Mouse (Mus musculus) frontal cortex, adult 2 months (tissue): ENCODE measurements around the gene Pipox. TPM values are rescaled to one million over a fixed set of nuclear protein-coding genes. Genes with fewer than 3 reads are reported as not detected.

Experiments used
- DNase-seq, 2 experiments: peaks; one replicate each; pipeline ENCODE4 v3.0.0; 2022; ENCODE audit warnings: low spot score in 1 of 2; ENCODE audit errors: extremely low spot score in 1 of 2
- polyA plus RNA-seq: library from polyadenylated mRNA; depleted of rRNA; stranded (reverse); fragments of >200 nt; gene quantifications from 2 replicates; pipeline ENCODE4 v1.2.3, GENCODE M21; 2012

Gene Pipox
- polyA plus RNA-seq, 1 experiment = 8.6 TPM

DNA sequence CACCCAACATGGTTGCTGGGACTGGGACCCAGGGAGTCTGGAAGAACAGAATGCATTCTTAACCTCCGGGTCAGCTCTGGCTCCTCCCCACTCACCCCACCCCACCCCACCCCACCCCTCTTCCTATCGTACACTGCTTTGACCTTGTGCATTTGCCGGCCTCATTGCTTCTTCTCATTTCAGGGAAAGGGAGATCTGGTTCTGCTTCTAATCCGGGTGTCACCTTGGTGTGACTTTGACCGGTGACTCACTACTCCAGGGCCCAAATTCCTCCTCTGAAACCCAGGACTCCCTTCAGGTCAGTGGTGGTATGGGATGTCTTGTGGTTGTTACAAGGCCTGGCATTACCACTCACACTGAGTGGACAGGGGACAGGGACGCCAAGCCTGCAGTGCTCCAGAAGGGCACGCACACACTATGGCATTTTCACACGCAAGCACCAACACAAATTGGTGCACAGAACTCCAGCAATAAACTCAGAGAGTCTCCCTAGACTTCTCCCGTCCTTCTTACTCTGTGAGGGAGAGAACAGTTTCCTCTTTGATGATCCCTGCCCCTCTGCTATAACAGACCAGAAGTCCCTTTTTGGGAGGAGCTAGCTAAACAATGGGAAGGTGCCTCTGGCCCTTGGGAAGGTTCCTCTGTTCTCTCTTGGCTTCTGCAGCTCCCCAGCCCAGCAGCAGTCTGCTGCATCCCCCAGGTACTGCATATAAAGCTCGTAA is 9.2 kb downstream of the Pipox start:
- DNase-seq = no peak

DNA sequence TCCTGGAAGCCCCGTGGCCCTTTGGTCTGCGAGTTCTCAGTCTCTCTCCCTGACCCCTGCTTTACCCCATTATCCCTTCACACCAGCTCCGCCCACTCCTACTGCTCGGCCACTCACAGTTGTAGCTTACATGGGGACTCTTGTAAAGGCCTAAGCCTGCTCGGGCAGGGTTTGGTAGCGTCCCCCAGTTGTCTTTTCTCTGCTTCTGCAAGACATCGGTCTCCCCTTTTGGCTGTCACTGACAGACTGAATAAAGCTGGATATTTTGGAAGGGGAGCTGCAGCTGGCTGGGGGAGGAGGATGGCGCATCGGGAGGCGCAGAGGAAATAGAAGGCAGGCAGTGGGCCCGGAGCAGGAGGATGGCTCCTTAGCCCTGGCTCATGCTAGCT is 17.1 kb downstream of the Pipox start:
- DNase-seq = peak in 1 of 2 experiments; percentile 64

DNA sequence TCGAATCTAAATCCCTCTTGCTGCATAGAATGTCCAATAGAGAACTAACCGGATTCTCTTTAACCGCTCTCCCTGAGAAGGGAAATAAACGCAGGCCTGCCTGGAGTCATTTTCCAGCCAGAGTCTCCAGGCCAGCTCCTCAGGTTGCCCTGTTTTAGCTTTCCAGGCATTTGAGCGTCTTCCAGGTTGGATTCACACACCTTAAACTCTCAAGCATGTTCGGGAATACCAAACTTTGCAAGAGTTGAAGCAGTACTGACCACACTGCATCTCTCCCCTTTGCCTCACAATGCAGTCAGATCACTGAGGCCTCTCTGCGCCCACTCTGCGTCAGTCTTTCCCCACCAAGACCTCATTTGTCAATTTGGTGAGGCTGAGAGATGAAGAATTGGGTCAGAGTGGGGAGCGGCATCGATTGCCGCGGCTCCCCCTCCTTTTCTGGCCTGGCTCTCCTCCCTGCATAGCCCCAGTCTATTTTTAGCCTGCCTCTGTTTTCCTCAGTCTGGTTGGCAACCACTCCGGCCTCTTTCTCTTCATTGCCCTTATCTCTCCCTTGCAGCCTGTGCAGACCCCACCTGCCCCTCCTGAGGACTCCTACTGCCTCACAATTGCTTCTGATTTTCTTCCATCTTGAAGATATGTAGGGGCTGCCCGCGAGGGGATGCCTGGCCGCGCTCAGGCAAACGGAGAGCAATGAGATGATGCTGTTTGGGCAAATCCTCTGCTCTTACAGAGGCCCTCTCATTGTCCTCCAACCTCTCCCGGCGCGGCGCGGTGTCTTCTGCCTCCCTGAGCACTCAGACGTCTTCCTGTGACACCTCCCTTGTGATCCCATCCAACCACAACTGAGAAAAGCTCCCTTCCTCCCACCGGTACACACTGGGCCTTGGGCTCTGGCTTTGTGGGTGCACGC is 17.8 kb downstream of the Pipox start:
- no peak for DNase-seq

DNA sequence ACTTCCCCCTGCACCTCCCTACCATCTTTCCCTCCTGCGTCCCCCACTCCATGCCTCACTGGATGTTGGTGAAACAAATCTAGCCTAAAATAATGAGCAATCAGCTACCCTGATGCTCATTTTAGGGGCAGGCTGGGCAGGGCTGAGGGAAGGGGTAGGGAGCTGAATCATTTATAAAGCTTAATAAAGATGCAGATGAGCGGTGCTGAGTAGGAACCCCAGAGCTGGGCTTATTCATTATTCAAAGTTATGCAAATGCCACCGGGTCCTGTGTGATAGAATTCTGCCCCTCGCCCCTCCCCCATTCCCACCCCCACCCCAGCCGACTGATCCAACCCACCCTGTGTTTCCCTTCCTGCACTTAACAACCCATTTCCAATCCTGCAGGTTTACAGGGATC is 18.6 kb downstream of the Pipox start:
- DNase-seq = no peak

DNA sequence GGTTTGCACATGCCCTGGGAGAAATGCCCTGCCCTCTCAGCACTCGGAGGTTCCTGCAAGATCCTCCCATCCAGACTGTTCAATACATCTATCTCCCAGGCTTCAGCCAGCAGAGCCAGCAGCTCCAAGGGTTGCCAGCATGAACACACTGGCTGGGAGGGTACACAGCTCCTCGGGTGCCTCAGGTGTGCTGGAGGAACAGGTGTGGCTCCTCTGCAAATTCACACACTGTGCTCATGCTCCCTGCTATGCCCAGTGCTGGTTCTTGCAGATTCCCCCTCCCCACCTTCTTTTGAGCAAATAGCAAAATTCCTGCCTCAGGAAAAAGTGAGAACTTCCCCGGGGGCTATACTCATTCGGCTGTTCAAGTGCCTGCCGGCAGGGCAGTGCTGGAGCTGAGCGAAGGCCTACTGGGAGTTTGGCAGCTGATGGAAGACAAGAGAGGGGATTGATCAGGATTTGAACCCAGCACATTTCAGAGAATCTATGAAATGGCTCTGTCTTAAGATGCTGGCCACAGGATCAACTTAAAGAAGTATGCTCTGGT is 19.1 kb downstream of the Pipox start:
- no peak for DNase-seq

GRCm38 (mm10) chr11:77873116-77873515 is 20.8 kb downstream of the Pipox start:
- DNase-seq = no peak

DNA sequence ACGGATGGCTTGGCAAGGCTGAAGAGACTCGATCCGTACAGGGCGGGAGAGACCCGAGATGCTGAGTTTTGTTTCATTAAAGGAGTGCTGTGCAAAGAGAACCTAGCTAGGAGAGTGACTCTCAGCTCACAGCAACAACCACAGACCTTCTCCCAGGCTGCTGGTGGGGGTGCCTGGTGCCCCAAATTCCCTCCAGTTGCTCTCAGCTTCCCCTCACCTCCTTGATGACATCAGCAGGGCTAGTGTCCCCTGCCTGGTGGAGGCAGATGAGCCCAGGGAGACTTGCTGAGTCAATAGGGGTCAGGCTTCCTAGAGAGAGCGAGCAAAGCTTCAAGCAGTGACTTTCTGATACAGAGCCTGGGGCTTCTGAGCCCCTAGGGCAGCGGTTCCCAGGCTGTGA is 21.2 kb downstream of the Pipox start:
- no peak for DNase-seq

GRCm38 (mm10) chr11:77872236-77872635 is 21.7 kb downstream of the Pipox start:
- peak in 1 of 2 experiments; percentile 73 for DNase-seq

GRCm38 (mm10) chr11:77871436-77871835 is 22.5 kb downstream of the Pipox start:
- DNase-seq = peak; percentile 73 to 84

DNA sequence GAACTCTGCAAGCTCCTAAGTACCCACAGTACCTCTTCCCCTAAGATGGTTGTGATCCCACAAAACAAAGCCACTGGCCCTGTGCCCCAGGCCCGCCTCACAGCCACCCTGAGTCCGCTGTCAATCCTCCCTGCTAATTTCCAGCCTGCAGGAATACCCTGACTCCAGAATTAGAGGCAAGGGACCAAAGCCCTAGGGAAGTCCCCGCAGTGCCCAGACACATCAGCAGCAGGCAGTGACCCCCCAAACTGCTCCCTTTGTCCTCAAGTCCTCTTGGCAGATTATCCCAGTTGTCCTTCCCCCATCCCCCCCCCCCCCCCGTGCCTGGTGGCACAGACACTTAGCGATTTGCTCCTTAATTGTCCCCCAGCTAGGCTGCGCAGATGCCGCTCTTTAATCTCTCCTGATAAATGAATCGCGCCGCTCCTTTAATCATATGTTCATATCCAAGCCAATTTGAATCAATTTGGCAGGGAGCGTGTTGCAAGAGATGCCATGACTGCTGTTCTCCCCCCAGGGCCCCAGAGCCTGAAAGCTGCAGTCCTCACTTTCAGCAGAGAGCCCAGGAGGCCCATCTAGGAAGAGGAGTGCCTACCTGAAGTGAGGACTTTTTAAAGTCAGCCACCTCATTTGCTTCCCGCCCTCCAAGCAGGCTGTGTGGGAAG is 26.3 kb downstream of the Pipox start:
- no peak for DNase-seq

DNA sequence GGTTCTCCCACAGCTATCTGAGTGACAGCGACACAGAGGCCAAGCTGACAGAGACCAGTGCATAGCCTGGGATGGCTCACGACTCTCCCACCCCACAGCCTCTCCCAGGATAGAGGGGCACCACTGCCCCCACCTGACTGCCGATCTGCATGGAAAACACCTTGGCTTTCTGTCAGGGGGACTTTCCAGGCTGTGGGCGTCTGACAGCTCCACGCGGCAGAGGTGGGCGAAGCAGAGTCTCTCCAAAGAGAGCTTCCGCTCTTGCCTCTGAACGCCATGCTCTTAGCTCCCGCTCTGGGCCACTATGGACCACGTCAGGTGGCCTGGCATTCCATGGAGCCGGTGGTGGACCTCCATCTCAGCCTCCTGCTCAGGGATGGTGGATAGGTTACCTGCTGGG is 29.1 kb downstream of the Pipox start:
- DNase-seq = peak in 1 of 2 experiments; percentile 70

GRCm38 (mm10) chr11:77862887-77863286 is 31.0 kb downstream of the Pipox start:
- DNase-seq = no peak

DNA sequence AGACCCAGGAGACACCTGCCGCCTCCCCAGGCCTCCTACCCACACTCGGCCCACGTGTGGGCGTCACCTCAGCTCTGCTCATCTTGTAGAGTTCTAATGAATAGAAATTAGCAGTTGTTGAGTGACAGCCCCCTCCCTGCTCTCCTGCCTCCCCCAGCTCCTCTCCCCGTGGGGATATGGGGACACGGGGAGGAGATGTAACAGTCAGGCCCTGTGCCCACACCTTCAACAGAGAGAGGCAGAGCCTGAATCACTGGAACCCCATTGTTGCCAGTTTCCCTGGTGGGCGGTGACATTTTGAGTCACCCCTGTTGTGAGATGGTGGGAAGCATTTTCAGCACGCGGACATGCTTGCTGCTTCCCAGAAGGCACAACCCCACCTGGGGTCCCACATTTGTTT is 32.9 kb downstream of the Pipox start:
- DNase-seq = peak; percentile 59 to 78

DNA sequence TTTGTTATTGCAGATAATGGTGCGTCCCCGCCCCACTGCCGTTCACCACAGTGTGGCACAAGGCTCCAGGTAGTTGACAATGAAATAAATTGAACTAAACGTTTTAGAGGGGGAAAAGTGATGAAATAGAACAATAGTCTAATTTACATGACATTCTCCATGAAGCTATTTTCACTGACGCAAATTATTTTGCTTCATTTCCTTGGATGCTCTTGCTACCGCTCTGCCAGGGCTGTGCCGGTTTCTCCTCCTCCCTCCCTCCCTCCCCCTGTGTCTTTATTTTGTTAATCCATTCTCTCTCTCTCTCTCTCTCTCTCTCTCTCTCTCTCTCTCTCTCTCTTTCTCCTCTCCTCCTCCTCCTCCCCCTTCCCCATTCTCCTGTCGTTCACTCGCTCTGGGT is 35.3 kb downstream of the Pipox start:
- DNase-seq = no peak

DNA sequence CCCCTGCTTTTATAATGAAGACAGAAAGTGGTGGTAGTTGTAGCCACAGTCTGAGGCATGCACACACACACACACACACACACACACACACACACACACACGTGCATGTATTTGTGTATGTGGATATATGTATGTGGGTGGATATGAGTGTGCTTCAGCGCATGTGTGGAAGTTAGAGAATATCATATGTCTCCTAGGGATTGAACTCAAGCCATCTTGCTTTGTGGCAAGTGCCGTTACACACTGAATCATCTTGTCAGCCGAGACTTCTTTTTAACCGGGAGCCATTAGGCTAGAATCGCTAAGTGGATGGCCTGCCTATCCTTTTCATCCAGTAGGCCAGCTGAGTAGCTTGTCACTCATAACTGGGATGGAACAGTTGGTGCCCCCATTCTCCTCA is 36.8 kb downstream of the Pipox start:
- DNase-seq = no peak

DNA sequence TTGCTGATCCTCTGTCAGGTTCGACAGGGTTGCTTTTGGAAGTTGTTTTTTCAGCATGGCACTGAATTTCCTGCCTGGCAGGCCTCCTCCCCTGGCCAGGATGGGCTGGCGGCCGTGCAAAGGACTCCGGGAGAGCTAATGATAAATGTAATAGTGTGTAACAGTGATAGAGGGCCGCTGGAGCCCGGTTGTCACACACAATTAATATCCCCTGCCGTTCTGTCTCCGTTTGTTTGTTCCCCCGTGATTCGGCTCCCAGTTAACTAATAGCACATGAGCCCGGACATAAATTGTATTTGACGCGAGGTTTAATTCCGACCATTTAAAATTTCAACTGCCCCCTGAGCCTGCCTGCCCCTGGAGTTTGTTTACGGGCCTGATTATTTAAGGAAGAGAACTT is 38.5 kb downstream of the Pipox start:
- DNase-seq = no peak

DNA sequence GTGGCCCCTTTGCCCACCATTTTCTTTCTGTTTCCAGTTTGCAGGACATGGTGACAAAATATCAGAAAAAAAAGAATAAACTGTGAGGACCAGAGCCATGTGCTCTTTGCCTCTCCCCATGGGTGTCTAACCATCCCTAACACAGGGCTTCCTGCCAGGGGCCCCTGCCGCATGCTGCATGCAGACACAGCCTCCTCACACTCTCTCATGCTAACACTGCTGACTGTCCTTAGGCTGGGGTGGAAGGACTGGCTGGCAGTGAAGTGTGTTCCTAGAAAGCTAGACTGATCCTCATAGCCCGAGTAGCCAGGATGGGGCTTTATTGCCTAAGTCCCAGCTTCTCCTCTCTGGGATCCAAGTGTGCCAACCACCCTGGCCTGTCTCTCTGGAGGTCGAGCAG is 39.3 kb downstream of the Pipox start:
- no peak for DNase-seq

DNA sequence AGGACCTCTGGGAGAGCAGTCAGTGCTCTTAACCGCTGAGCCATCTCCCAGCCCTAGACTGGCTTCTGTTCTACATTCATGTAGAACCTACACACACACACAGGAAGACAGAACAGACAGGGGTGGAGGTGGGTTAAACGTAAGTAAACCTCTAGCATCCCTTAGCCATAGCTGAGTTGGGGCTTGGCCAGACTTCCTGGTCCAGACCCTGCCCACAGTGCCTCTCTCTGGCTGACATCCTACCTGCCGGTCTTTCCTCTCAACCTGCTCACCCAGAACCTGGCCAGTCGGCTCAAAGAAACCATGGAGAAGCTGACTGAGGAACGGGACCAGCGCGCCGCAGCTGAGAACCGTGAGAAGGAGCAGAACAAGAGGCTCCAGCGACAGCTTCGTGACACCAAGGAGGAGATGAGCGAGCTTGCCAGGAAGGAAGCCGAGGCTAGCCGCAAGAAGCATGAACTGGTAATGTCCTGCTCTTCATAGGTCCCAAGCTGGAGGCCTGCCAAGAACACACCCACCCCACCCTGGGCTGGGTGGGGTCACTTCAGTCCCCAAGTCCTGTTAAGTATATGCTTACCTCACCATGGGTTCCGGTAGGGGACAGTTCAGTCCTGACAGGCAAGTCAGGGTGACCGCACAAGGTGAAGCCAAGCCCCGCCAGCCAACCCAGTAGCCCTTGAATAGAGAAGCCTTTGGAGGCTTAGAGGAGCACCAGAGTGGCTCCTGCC is 40.8 kb downstream of the Pipox start:
- no peak for DNase-seq

DNA sequence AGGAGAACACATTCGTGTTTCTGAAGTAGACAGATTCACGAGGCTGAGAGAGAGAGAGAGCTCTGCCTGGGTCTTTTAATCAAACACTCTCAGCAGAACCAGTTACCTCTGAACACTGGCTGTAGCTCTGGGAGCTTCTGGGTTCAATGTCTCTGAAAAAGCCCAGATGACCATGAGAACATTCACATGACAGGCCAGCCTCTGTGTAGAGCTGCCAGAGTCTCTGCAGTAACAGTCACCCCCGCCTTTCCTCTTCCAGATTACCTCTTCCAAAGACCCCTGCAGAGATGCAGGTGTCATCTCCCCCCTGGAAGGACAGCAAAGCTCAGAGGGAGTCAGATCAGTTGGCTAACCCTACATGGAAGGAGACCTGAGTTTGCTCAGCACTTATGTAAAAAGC is 41.7 kb downstream of the Pipox start:
- DNase-seq = no peak

DNA sequence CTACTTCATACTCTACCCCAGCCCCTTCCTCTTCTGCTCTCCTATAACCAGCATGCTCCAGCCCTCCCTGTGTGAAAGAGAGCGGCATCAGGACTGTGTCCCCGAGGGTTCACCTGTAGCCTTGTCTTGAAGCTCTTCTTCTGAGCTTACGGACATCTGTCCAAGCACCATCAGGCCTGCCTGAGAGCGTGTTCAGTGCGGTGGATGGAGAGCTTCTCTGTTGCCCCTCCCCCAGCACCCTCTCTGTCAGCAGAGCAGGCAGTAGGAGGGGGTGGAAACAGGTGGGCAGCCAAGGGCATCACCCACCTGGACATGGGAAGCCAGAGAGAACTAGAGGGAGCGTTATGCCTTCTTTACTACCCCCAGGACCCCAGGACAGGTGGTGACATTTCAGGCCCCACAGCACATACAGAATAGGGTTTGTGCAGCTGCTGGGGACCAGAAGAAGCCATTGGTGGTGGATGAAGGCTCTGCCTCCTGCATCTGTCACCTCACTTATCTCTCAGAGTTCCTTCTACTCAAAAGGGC is 42.3 kb downstream of the Pipox start:
- no peak for DNase-seq
